Mouse (Mus musculus): ENCODE measurements around the gene Baiap2l1. TPM values are rescaled to one million over a fixed set of nuclear protein-coding genes. Genes with fewer than 3 reads are reported as not detected.

Baiap2l1 gene
- total RNA-seq (2014; fragmentation: Nextera tagmentation) (not detected in 2 replicates), total RNA-seq (2017) (0.11 TPM in 1 of 2 replicates, not detected in the other), polyA plus RNA-seq (2012) (not detected in 2 replicates)

DNA sequence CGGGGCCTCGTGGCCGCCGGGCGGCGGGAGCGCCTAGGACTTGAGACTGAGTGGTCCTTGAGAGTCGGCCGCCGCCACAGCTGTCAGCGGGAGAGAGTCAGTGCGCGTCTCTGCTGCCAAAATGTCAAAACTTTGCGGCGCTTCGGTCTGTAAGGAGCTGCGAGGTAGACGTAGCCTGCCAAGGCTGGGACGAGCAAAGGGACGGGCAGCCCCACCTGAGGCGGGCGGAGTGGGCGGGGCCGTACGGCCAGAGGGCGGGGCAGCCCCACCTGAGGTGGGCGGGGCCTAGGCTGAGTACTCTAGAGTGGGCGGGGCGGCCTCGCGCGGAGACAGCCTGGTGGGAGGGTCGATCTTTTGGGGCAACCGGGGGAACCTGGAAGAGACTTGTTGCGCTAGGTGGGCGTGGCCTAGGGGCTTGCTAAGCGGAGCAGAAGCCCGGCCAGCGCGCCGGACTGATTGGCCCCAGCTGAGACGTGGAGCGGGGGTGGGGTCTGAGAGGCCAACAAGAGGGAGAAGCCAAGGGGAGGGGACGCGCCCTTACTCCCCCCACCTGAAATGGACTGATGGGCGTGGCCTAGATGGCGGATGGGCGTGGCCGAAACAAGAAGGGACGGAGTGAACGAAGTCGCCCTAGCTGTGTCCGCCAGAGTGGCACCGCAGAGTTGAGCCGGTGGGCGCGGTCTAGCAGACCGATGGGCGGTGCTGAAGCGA, at the start of gene Baiap2l1:
Gene Baiap2l1, minus strand, starts transcription at position 232 of the 711 bp plus-strand sequence.
- ATAC-seq (ENCODE audit: extremely low read depth, insufficient number of reproducible peaks, low FRiP score, poor library complexity, severe bottlenecking) (no peak), DNase-seq (ENCODE audit: low spot score) (no peak)
- H3K4me1 ChIP-seq (ENCODE audit: insufficient read depth, low read depth, low read length) = no peaks in the 10 kb centered on the region
- no peaks in the 10 kb centered on the region for H3K36me3 ChIP-seq (replicated peaks)
- H3K27me3 ChIP-seq (ENCODE audit: insufficient read depth, low read length) = no peaks in the 10 kb centered on the region
- H3K9me3 ChIP-seq (replicated peaks) = peaks cover 39% of the 10 kb centered on the region
- TF ChIP-seq CTCF (IDR thresholded peaks at IDR 0.05; ENCODE audit: low read depth, low read length) = no peak
- no peak for TF ChIP-seq POLR2AphosphoS5 (IDR thresholded peaks at IDR 0.05; ENCODE audit: insufficient replicate concordance, low read depth, low read length)
- peak within 1 kb of the TSS; percentile 22; the same call in 1 of the 2 replicates for H3K4me3 ChIP-seq (ENCODE audit: low read depth, low read length)

DNA sequence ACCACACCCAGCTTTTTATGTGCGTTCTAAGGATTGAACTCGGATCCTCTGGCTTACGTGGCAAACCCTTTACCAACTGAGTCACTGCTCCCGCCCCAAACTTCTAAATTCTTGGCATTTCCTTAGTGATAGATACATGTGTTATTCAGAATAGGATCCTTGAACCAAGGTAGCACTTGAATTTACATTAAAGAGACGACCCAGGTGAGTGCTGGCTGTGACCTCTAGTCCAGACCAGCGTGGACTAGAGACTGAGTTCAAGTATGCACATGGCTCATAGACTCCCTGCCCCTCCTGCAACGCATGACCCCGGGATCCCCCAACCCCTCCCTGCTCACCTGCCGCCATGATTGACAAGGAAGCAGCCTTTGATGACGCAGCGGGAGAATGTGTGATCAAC, 48.3 kb upstream of the Baiap2l1 start:
- Histone ChIP-seq H3K27me3 (ENCODE audit: insufficient read depth, low read length) (no peaks in the 10 kb centered on the region), H3K4me1 (ENCODE audit: insufficient read depth, low read depth, low read length) (no peaks in the 10 kb centered on the region), H3K36me3 (replicated peaks) (no peaks in the 10 kb centered on the region), H3K9me3 (replicated peaks) (peaks cover 74% of the 10 kb centered on the region), H3K4me3 (ENCODE audit: low read depth, low read length) (no peak overlapping the region)
- no peak for ATAC-seq (ENCODE audit: extremely low read depth, insufficient number of reproducible peaks, low FRiP score, poor library complexity, severe bottlenecking)
- no peak for DNase-seq (ENCODE audit: low spot score)
- no peak for TF ChIP-seq GATA1 (IDR thresholded peaks at IDR 0.05; ENCODE audit: borderline replicate concordance, low read length)
- TF ChIP-seq POLR2AphosphoS5 (IDR thresholded peaks at IDR 0.05; ENCODE audit: insufficient replicate concordance, low read depth, low read length) = no peak
- no peak for TF ChIP-seq GATA2 (IDR thresholded peaks at IDR 0.05; ENCODE audit: borderline replicate concordance, low read depth, low read length)
- no peak for TF ChIP-seq TAL1 (conservative IDR thresholded peaks at IDR 0.05; ENCODE audit: low read depth, low read length)
- TF ChIP-seq CTCF (IDR thresholded peaks at IDR 0.05; ENCODE audit: low read depth, low read length) = no peak

DNA sequence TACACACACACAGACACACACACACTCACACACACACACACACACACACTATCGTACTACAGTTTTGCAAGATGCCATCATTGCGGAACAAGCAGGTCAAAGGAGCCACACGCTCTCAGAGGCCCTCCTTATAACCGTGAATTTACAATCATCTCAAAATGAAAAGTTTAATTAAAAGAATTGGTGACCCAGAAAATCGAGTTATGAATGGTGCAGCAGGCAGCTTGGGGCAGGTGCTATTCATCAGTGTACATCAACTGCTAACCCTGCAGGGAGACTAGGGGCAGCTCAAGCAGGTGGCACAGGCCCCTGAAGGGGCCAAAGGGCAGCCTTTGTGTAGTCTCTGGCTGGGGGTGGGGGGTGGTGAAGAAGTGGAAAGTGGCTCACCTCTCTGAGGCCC, 42.9 kb upstream of the Baiap2l1 start:
- TF ChIP-seq TAL1 (conservative IDR thresholded peaks at IDR 0.05; ENCODE audit: low read depth, low read length) (no peak), GATA2 (IDR thresholded peaks at IDR 0.05; ENCODE audit: borderline replicate concordance, low read depth, low read length) (no peak), CTCF (IDR thresholded peaks at IDR 0.05; ENCODE audit: low read depth, low read length) (no peak), GATA1 (IDR thresholded peaks at IDR 0.05; ENCODE audit: borderline replicate concordance, low read length) (no peak), POLR2AphosphoS5 (IDR thresholded peaks at IDR 0.05; ENCODE audit: insufficient replicate concordance, low read depth, low read length) (no peak)
- ATAC-seq (ENCODE audit: extremely low read depth, insufficient number of reproducible peaks, low FRiP score, poor library complexity, severe bottlenecking) (no peak), DNase-seq (ENCODE audit: low spot score) (no peak)
- Histone ChIP-seq H3K4me3 (ENCODE audit: low read depth, low read length) (no peak overlapping the region), H3K4me1 (ENCODE audit: insufficient read depth, low read depth, low read length) (no peaks in the 10 kb centered on the region), H3K9me3 (replicated peaks) (peaks cover 70% of the 10 kb centered on the region), H3K27me3 (ENCODE audit: insufficient read depth, low read length) (no peaks in the 10 kb centered on the region), H3K36me3 (replicated peaks) (no peaks in the 10 kb centered on the region)

DNA sequence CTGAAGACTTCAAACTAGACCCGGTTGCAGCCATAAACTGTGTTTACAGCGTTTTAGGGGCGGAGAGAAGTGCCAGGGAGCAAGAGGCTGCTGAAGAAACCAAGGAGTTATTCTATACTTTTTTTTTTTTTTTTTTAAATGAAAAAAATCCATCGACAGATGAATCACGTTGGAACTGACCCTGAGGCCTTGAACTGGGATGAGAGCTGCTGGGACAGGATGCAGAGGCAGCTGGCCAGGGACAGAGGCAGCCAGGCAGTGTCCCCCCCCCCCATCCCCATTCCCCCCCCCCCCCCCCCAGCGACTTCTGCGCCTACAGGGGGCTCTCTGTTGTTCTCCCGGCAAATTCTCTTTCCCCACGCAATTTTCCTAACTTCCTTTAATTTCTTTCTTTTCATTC, 39.7 kb upstream of the Baiap2l1 start:
- ATAC-seq (ENCODE audit: extremely low read depth, insufficient number of reproducible peaks, low FRiP score, poor library complexity, severe bottlenecking) = no peak
- no peak for DNase-seq (ENCODE audit: low spot score)
- Histone ChIP-seq H3K36me3 (replicated peaks) (no peaks in the 10 kb centered on the region), H3K4me3 (ENCODE audit: low read depth, low read length) (no peak overlapping the region), H3K27me3 (ENCODE audit: insufficient read depth, low read length) (no peaks in the 10 kb centered on the region), H3K9me3 (replicated peaks) (peaks cover 71% of the 10 kb centered on the region), H3K4me1 (ENCODE audit: insufficient read depth, low read depth, low read length) (no peaks in the 10 kb centered on the region)
- TF ChIP-seq TAL1 (conservative IDR thresholded peaks at IDR 0.05; ENCODE audit: low read depth, low read length) = no peak
- no peak for TF ChIP-seq CTCF (IDR thresholded peaks at IDR 0.05; ENCODE audit: low read depth, low read length)
- TF ChIP-seq GATA1 (IDR thresholded peaks at IDR 0.05; ENCODE audit: borderline replicate concordance, low read length) = no peak
- no peak for TF ChIP-seq GATA2 (IDR thresholded peaks at IDR 0.05; ENCODE audit: borderline replicate concordance, low read depth, low read length)
- no peak for TF ChIP-seq POLR2AphosphoS5 (IDR thresholded peaks at IDR 0.05; ENCODE audit: insufficient replicate concordance, low read depth, low read length)

DNA sequence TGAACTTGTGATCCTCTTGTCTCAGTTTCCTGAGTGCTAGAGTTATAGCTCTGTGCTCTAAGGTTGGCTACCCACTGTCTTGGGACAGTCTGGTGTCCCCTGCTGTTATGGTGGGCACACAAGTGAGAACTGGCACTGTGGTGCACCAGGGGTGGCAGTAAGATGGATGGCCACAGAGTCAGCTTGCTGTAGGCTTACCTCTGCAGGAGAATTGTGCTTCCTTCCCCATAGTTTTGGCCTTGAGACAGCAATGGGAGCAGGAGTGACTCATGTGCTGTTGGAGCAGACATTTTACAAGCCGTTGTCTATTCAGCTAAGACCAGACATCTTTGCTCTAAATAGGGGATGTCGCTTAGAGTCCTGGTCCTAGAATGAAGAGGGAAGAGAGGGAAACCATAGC, 36.2 kb upstream of the Baiap2l1 start:
- no peaks in the 10 kb centered on the region for H3K4me1 ChIP-seq (ENCODE audit: insufficient read depth, low read depth, low read length)
- H3K27me3 ChIP-seq (ENCODE audit: insufficient read depth, low read length) = no peaks in the 10 kb centered on the region
- TF ChIP-seq TAL1 (conservative IDR thresholded peaks at IDR 0.05; ENCODE audit: low read depth, low read length) (no peak), CTCF (IDR thresholded peaks at IDR 0.05; ENCODE audit: low read depth, low read length) (no peak), POLR2AphosphoS5 (IDR thresholded peaks at IDR 0.05; ENCODE audit: insufficient replicate concordance, low read depth, low read length) (no peak), GATA2 (IDR thresholded peaks at IDR 0.05; ENCODE audit: borderline replicate concordance, low read depth, low read length) (no peak), GATA1 (IDR thresholded peaks at IDR 0.05; ENCODE audit: borderline replicate concordance, low read length) (no peak)
- H3K36me3 ChIP-seq (replicated peaks) = no peaks in the 10 kb centered on the region
- peaks cover 59% of the 10 kb centered on the region for H3K9me3 ChIP-seq (replicated peaks)
- H3K4me3 ChIP-seq (ENCODE audit: low read depth, low read length) = no peak overlapping the region
- ATAC-seq (ENCODE audit: extremely low read depth, insufficient number of reproducible peaks, low FRiP score, poor library complexity, severe bottlenecking) (no peak), DNase-seq (ENCODE audit: low spot score) (no peak)

DNA sequence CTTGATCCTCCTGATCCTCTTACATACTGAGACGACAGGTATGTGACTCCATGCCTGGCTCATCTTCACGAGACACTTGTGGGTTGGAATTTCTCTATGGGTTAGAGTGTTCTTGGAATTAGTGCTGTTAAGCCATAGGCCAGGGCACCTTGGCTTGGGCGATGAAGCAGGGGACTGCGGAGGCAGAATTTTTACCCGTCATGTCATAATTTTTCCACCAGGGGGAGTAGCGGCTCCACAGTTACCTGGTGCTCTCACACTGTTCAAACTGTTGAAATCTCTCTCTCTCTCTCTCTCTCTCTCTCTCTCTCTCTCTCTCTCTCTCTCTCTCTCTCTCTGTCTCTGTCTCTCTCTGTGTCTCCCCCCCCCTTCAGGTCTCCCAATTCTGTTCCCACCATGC, 29.9 kb upstream of the Baiap2l1 start:
- Histone ChIP-seq H3K27me3 (ENCODE audit: insufficient read depth, low read length) (no peaks in the 10 kb centered on the region), H3K9me3 (replicated peaks) (peaks cover 51% of the 10 kb centered on the region), H3K4me1 (ENCODE audit: insufficient read depth, low read depth, low read length) (no peaks in the 10 kb centered on the region), H3K4me3 (ENCODE audit: low read depth, low read length) (no peak overlapping the region), H3K36me3 (replicated peaks) (no peaks in the 10 kb centered on the region)
- no peak for ATAC-seq (ENCODE audit: extremely low read depth, insufficient number of reproducible peaks, low FRiP score, poor library complexity, severe bottlenecking)
- no peak for TF ChIP-seq GATA1 (IDR thresholded peaks at IDR 0.05; ENCODE audit: borderline replicate concordance, low read length)
- TF ChIP-seq CTCF (IDR thresholded peaks at IDR 0.05; ENCODE audit: low read depth, low read length) = 0 out of 2 replicates have a peak, but pooled peaks have one; percentile 10
- no peak for DNase-seq (ENCODE audit: low spot score)
